Comparison of ENCODE assay signal across 15 mouse cellular contexts in genomic region chr1:92264941-92265340, GRCm38 (mm10).
DNase-seq lines count a peak whose midpoint lies in the region; ATAC-seq and TF ChIP-seq lines count a peak whose summit lies in the region.
"Had no signal": no experiment of that assay in that cellular context is flagged by ENCODE, and none has a peak within 500 bp of the region (broad histone marks: within the 10 kb centered on the region; RNA-seq: fewer than 3 reads in every experiment).

No protein-coding gene starts in this region.

- no peaks in the 10 kb centered on the region for H3K9me3 ChIP-seq in intestine, postnatal 0 days (ENCODE audit: control insufficient read depth)
- H3K9me3 ChIP-seq in intestine, embryonic 15.5 days: no peaks in the 10 kb centered on the region
- H3K9me3 ChIP-seq: embryonic facial prominence, embryonic 10.5 days; liver, embryonic 13.5 days; neural tube, embryonic 13.5 days had no signal

- WGBS in intestine, postnatal 0 days: 82% methylated on average over 4 of the region's 4 CpGs
- 69% methylated on average over 4 of the region's 4 CpGs for WGBS in intestine, embryonic 15.5 days

- intact Hi-C loops in heart, postnatal 36 days (cut with DNase I): loop anchor here (5.0 kb wide), 1 partner anchor 72 kb away; no protein-coding TSS in a partner anchor

- H3K4me2 ChIP-seq in intestine, postnatal 0 days (replicated peaks; ENCODE audit: low read depth): no peak overlapping the region
- H3K4me2 ChIP-seq in intestine, embryonic 15.5 days (replicated peaks): no peak overlapping the region
- H3K4me2 ChIP-seq: liver, embryonic 13.5 days; neural tube, embryonic 13.5 days had no signal

- no peaks in the 10 kb centered on the region for H3K27me3 ChIP-seq in intestine, postnatal 0 days (replicated peaks; ENCODE audit: control insufficient read depth, insufficient read depth, low read length)
- 0 out of 2 replicates have a peak, but pooled peaks cover 2% of the 10 kb centered on the region for H3K27me3 ChIP-seq in intestine, embryonic 15.5 days (replicated peaks)
- H3K27me3 ChIP-seq: liver, embryonic 13.5 days; Patski had no signal

- no peak overlapping the region for H3K27ac ChIP-seq in intestine, postnatal 0 days (ENCODE audit: low read depth, low read length)
- no peak overlapping the region for H3K27ac ChIP-seq in intestine, embryonic 15.5 days
- H3K27ac ChIP-seq: embryonic facial prominence, embryonic 10.5 days; liver, embryonic 13.5 days; neural tube, embryonic 13.5 days had no signal

- DNase-seq in cerebellum, adult 9-11 months: peak; percentile 91
- DNase-seq in heart, postnatal 36 days: peak; percentile 34 to 38
- no peak for DNase-seq in right cerebral cortex, postnatal 36 days (ENCODE audit: low spot score in 2 of 2)
- no peak for DNase-seq in thymus, postnatal 25 days
- DNase-seq: kidney, postnatal 36 days; liver, embryonic 13.5 days; right cerebral cortex, adult 18-20 months; thymus, postnatal 4 days had no signal

- peak; percentile 25; the same call in 1 of the 2 replicates for TF ChIP-seq CTCF in intestine, postnatal 0 days (IDR thresholded peaks at IDR 0.05; ENCODE audit: low read depth)

- H3K4me1 ChIP-seq in intestine, postnatal 0 days (replicated peaks; ENCODE audit: control insufficient read depth, insufficient read depth, low read length): no peaks in the 10 kb centered on the region
- no peaks in the 10 kb centered on the region; the same call in 1 of the 2 replicates for H3K4me1 ChIP-seq in intestine, embryonic 15.5 days (replicated peaks)
- H3K4me1 ChIP-seq: liver, embryonic 13.5 days had no signal

- no peak overlapping the region for H3K4me3 ChIP-seq in intestine, postnatal 0 days (ENCODE audit: low read depth, low read length)
- H3K4me3 ChIP-seq in intestine, embryonic 15.5 days (replicated peaks): no peak overlapping the region
- H3K4me3 ChIP-seq: embryonic facial prominence, embryonic 10.5 days; liver, embryonic 13.5 days; neural tube, embryonic 13.5 days had no signal

- ATAC-seq in intestine, postnatal 0 days: no peak
- ATAC-seq in intestine, embryonic 15.5 days: no peak
- peak; percentile 77 for ATAC-seq in cerebellum, adult (ENCODE audit: insufficient number of reproducible peaks, low FRiP score, low TSS enrichment)
- ATAC-seq: CD4-positive, CD25-positive, alpha-beta regulatory T cell, adult 4 months; Patski had no signal

- no peak overlapping the region for H3K9ac ChIP-seq in intestine, postnatal 0 days (ENCODE audit: low read depth, low read length)
- no peak overlapping the region for H3K9ac ChIP-seq in intestine, embryonic 15.5 days
- H3K9ac ChIP-seq: liver, embryonic 13.5 days; neural tube, embryonic 13.5 days had no signal

- H3K36me3 ChIP-seq in intestine, postnatal 0 days (ENCODE audit: control insufficient read depth, insufficient read depth): no peaks in the 10 kb centered on the region
- H3K36me3 ChIP-seq in intestine, embryonic 15.5 days: no peaks in the 10 kb centered on the region
- H3K36me3 ChIP-seq: embryonic facial prominence, embryonic 10.5 days; liver, embryonic 13.5 days; neural tube, embryonic 13.5 days had no signal

Comparison
In these comparisons a context has a peak if more than half of its experiments do, and no peak if none do; other contexts are left out.
1. DNase-seq: peak in cerebellum, adult 9-11 months (single experiment) and heart, postnatal 36 days (2 of 2); none in right cerebral cortex, postnatal 36 days (0 of 2) and thymus, postnatal 25 days (single experiment).